Mouse (Mus musculus): Measurements from ENCODE around the gene Slitrk3. TPM values are rescaled to one million over a fixed set of nuclear protein-coding genes. Genes with fewer than 3 reads are reported as not detected.

The Slitrk3 gene
- polyA plus RNA-seq, 1 experiment, result not detected

GRCm38 (mm10) chr3:73056492-73057196, 959 bp downstream of the Slitrk3 start:
- Histone ChIP-seq H3K27me3 (ENCODE audit: control insufficient read depth, insufficient read depth, low read length, poor library complexity, severe bottlenecking) (peaks cover 21% of the 10 kb centered on the region), H3K36me3 (ENCODE audit: control insufficient read depth, insufficient read depth, low read length, poor library complexity, severe bottlenecking) (no peaks in the 10 kb centered on the region), H3K9me3 (replicated peaks; ENCODE audit: control insufficient read depth, insufficient read depth, low read length, poor library complexity, severe bottlenecking) (no peaks in the 10 kb centered on the region), H3K9ac (ENCODE audit: low read depth, poor library complexity, severe bottlenecking) (no peak overlapping the region), H3K4me3 (ENCODE audit: low read depth, low read length) (peak overlapping the region; percentile 7), H3K4me1 (ENCODE audit: control insufficient read depth, insufficient read depth, low read length) (no peaks in the 10 kb centered on the region), H3K27ac (ENCODE audit: insufficient read depth, low read length) (no peak overlapping the region)
- TF ChIP-seq CTCF (IDR thresholded peaks at IDR 0.05; ENCODE audit: low read depth, low read length), result no peak
- TF ChIP-seq EP300 (IDR thresholded peaks at IDR 0.05; ENCODE audit: insufficient read depth, low read depth, low read length), result no peak

GRCm38 (mm10) chr3:73056044-73056438, 1.6 kb downstream of the Slitrk3 start:
- Histone ChIP-seq H3K4me1 (ENCODE audit: control insufficient read depth, insufficient read depth, low read length) (no peaks in the 10 kb centered on the region), H3K27me3 (ENCODE audit: control insufficient read depth, insufficient read depth, low read length, poor library complexity, severe bottlenecking) (peaks cover 21% of the 10 kb centered on the region), H3K4me3 (ENCODE audit: low read depth, low read length) (no peak overlapping the region), H3K36me3 (ENCODE audit: control insufficient read depth, insufficient read depth, low read length, poor library complexity, severe bottlenecking) (no peaks in the 10 kb centered on the region), H3K9me3 (replicated peaks; ENCODE audit: control insufficient read depth, insufficient read depth, low read length, poor library complexity, severe bottlenecking) (no peaks in the 10 kb centered on the region), H3K27ac (ENCODE audit: insufficient read depth, low read length) (no peak overlapping the region), H3K9ac (ENCODE audit: low read depth, poor library complexity, severe bottlenecking) (no peak overlapping the region)
- no peak for TF ChIP-seq CTCF (IDR thresholded peaks at IDR 0.05; ENCODE audit: low read depth, low read length)
- no peak for TF ChIP-seq POLR2A (IDR thresholded peaks at IDR 0.05; ENCODE audit: insufficient read depth, low read length)
- no peak for TF ChIP-seq EP300 (IDR thresholded peaks at IDR 0.05; ENCODE audit: insufficient read depth, low read depth, low read length)

GRCm38 (mm10) chr3:73055399-73056043, 2.1 kb downstream of the Slitrk3 start:
- no peak overlapping the region for H3K4me3 ChIP-seq (ENCODE audit: low read depth, low read length)
- no peak overlapping the region for H3K9ac ChIP-seq (ENCODE audit: low read depth, poor library complexity, severe bottlenecking)
- no peaks in the 10 kb centered on the region for H3K36me3 ChIP-seq (ENCODE audit: control insufficient read depth, insufficient read depth, low read length, poor library complexity, severe bottlenecking)
- no peak for TF ChIP-seq EP300 (IDR thresholded peaks at IDR 0.05; ENCODE audit: insufficient read depth, low read depth, low read length)
- TF ChIP-seq CTCF (IDR thresholded peaks at IDR 0.05; ENCODE audit: low read depth, low read length), result no peak
- no peak for TF ChIP-seq POLR2A (IDR thresholded peaks at IDR 0.05; ENCODE audit: insufficient read depth, low read length)
- no peaks in the 10 kb centered on the region for H3K4me1 ChIP-seq (ENCODE audit: control insufficient read depth, insufficient read depth, low read length)
- no peaks in the 10 kb centered on the region for H3K9me3 ChIP-seq (replicated peaks; ENCODE audit: control insufficient read depth, insufficient read depth, low read length, poor library complexity, severe bottlenecking)
- H3K27ac ChIP-seq (ENCODE audit: insufficient read depth, low read length), result no peak overlapping the region
- H3K27me3 ChIP-seq (ENCODE audit: control insufficient read depth, insufficient read depth, low read length, poor library complexity, severe bottlenecking), result peaks cover 21% of the 10 kb centered on the region

- TF ChIP-seq POLR2A (IDR thresholded peaks at IDR 0.05; ENCODE audit: insufficient read depth, low read length), result no peak
- TF ChIP-seq CTCF (IDR thresholded peaks at IDR 0.05; ENCODE audit: low read depth, low read length), result no peak
- no peak for TF ChIP-seq EP300 (IDR thresholded peaks at IDR 0.05; ENCODE audit: insufficient read depth, low read depth, low read length)
- Histone ChIP-seq H3K27me3 (ENCODE audit: control insufficient read depth, insufficient read depth, low read length, poor library complexity, severe bottlenecking) (peaks cover 21% of the 10 kb centered on the region), H3K27ac (ENCODE audit: insufficient read depth, low read length) (no peak overlapping the region)
These were observed 4.1 kb downstream of the Slitrk3 start for GRCm38 (mm10) chr3:73053451-73053931.

GRCm38 (mm10) chr3:73046248-73046647, 11.4 kb downstream of the Slitrk3 start:
- Histone ChIP-seq H3K4me3 (ENCODE audit: low read depth, low read length) (no peak overlapping the region), H3K27me3 (ENCODE audit: control insufficient read depth, insufficient read depth, low read length, poor library complexity, severe bottlenecking) (no peaks in the 10 kb centered on the region; the same call in 1 of the 2 replicates)
- TF ChIP-seq CTCF (IDR thresholded peaks at IDR 0.05; ENCODE audit: low read depth, low read length), result no peak
- TF ChIP-seq POLR2A (IDR thresholded peaks at IDR 0.05; ENCODE audit: insufficient read depth, low read length), result no peak
- no peak for TF ChIP-seq EP300 (IDR thresholded peaks at IDR 0.05; ENCODE audit: insufficient read depth, low read depth, low read length)

More at GRCm38 (mm10) chr3:73053451-73053931, 4.1 kb downstream of the Slitrk3 start:
- Histone ChIP-seq H3K9me3 (replicated peaks; ENCODE audit: control insufficient read depth, insufficient read depth, low read length, poor library complexity, severe bottlenecking) (no peaks in the 10 kb centered on the region), H3K9ac (ENCODE audit: low read depth, poor library complexity, severe bottlenecking) (no peak overlapping the region), H3K36me3 (ENCODE audit: control insufficient read depth, insufficient read depth, low read length, poor library complexity, severe bottlenecking) (no peaks in the 10 kb centered on the region), H3K4me1 (ENCODE audit: control insufficient read depth, insufficient read depth, low read length) (no peaks in the 10 kb centered on the region), H3K4me3 (ENCODE audit: low read depth, low read length) (no peak overlapping the region)

GRCm38 (mm10) chr3:73042256-73042655, 15.3 kb downstream of the Slitrk3 start:
- Histone ChIP-seq H3K9me3 (replicated peaks; ENCODE audit: control insufficient read depth, insufficient read depth, low read length, poor library complexity, severe bottlenecking) (no peaks in the 10 kb centered on the region), H3K9ac (ENCODE audit: low read depth, poor library complexity, severe bottlenecking) (no peak overlapping the region), H3K4me1 (ENCODE audit: control insufficient read depth, insufficient read depth, low read length) (no peaks in the 10 kb centered on the region), H3K27me3 (ENCODE audit: control insufficient read depth, insufficient read depth, low read length, poor library complexity, severe bottlenecking) (no peaks in the 10 kb centered on the region), H3K27ac (ENCODE audit: insufficient read depth, low read length) (no peak overlapping the region), H3K36me3 (ENCODE audit: control insufficient read depth, insufficient read depth, low read length, poor library complexity, severe bottlenecking) (no peaks in the 10 kb centered on the region), H3K4me3 (ENCODE audit: low read depth, low read length) (no peak overlapping the region)
- TF ChIP-seq POLR2A (IDR thresholded peaks at IDR 0.05; ENCODE audit: insufficient read depth, low read length) (no peak), EP300 (IDR thresholded peaks at IDR 0.05; ENCODE audit: insufficient read depth, low read depth, low read length) (no peak), CTCF (IDR thresholded peaks at IDR 0.05; ENCODE audit: low read depth, low read length) (no peak)

More at GRCm38 (mm10) chr3:73046248-73046647, 11.4 kb downstream of the Slitrk3 start:
- Histone ChIP-seq H3K9me3 (replicated peaks; ENCODE audit: control insufficient read depth, insufficient read depth, low read length, poor library complexity, severe bottlenecking) (no peaks in the 10 kb centered on the region), H3K36me3 (ENCODE audit: control insufficient read depth, insufficient read depth, low read length, poor library complexity, severe bottlenecking) (no peaks in the 10 kb centered on the region), H3K4me1 (ENCODE audit: control insufficient read depth, insufficient read depth, low read length) (no peaks in the 10 kb centered on the region), H3K9ac (ENCODE audit: low read depth, poor library complexity, severe bottlenecking) (no peak overlapping the region), H3K27ac (ENCODE audit: insufficient read depth, low read length) (no peak overlapping the region)

Data from ES-Bruce4 (cell line).